15 mouse cellular contexts compared by ENCODE assay signal in the genomic region with DNA sequence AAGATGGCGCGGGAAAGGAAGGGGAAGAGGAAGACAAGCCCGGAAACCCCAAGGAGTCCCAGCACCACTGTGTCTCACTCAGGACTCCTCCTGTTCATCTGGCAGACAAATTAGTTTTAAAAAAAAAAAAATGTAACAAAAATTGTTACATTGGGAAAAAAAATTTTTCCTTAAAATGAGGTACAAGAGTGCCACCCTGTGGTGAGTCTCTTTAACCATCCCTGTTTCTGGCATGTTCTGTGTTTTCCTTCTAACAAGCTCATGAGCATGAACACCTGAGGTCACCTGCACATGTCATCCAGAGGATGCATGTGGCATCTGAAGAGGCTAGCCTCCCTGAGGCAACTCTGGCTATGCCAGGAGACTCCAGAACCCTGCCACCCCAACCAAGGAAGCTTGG. TPM values are rescaled to one million over a fixed set of nuclear protein-coding genes. Genes with fewer than 3 reads are reported as not detected.
DNase-seq lines count a peak whose midpoint lies in the region; ATAC-seq and TF ChIP-seq lines count a peak whose summit lies in the region.
"Had no signal": no experiment of that assay in that cellular context is flagged by ENCODE, and none has a peak within 500 bp of the region (broad histone marks: within the 10 kb centered on the region; RNA-seq: fewer than 3 reads in every experiment).

No protein-coding gene starts in this region.

- DNase-seq in embryo, embryonic 11 days: peak; percentile 30
- no peak for DNase-seq in embryo, embryonic 10 days (ENCODE audit: low spot score)
- DNase-seq in layer of hippocampus, adult 2 months (ENCODE audit: low spot score in 2 of 2): no peak
- no peak for DNase-seq in layer of hippocampus, adult 9-10 months (ENCODE audit: low spot score)
- DNase-seq in 416B (ENCODE audit: low read depth) (peak; percentile 26), Patski (ENCODE audit: low read depth, low spot score) (no peak)
- DNase-seq in right cerebral cortex, postnatal 14 days: no peak
- DNase-seq: cerebellum, postnatal 36 days; liver, embryonic 13.5 days; lung, postnatal 36 days had no signal

- H3K27ac ChIP-seq in layer of hippocampus, adult 2 months: no peak overlapping the region; the same call in 1 of the 2 replicates
- H3K27ac ChIP-seq in liver, embryonic 12.5 days: no peak overlapping the region
- H3K27ac ChIP-seq: hindbrain, embryonic 15.5 days; liver, embryonic 13.5 days; neural tube, embryonic 12.5 days had no signal

- no peak for ATAC-seq in Patski
- ATAC-seq in liver, embryonic 12.5 days: no peak
- ATAC-seq: midbrain, embryonic 16.5 days had no signal

- no peaks in the 10 kb centered on the region for H3K4me1 ChIP-seq in liver, embryonic 12.5 days
- H3K4me1 ChIP-seq: hindbrain, embryonic 15.5 days; liver, embryonic 13.5 days; neural tube, embryonic 12.5 days had no signal

- no peak overlapping the region for H3K4me3 ChIP-seq in layer of hippocampus, adult 2 months
- H3K4me3 ChIP-seq in liver, embryonic 12.5 days: no peak overlapping the region
- H3K4me3 ChIP-seq: erythroblast, embryonic 14.5 days; hindbrain, embryonic 15.5 days; liver, embryonic 13.5 days; neural tube, embryonic 12.5 days had no signal

- no peaks in the 10 kb centered on the region for H3K9me3 ChIP-seq in liver, embryonic 12.5 days (replicated peaks)
- H3K9me3 ChIP-seq: hindbrain, embryonic 15.5 days; liver, embryonic 13.5 days; neural tube, embryonic 12.5 days had no signal

- CTCF ChIA-PET in Patski (lab: Charles Lee): interaction anchor here (1.1 to 2.8 kb wide), 6 partner anchors 10 to 1358 kb away, joined by 3 to 15 read pairs (median 4); a partner anchor contains a TSS

- H3K9ac ChIP-seq in liver, embryonic 12.5 days: no peak overlapping the region
- H3K9ac ChIP-seq: hindbrain, embryonic 15.5 days; liver, embryonic 13.5 days; neural tube, embryonic 12.5 days had no signal

- peak; percentile 73 for TF ChIP-seq CTCF in layer of hippocampus, adult 2 months (conservative IDR thresholded peaks at IDR 0.05)
- peak; percentile 45 for TF ChIP-seq CTCF in Patski (IDR thresholded peaks at IDR 0.05)

- H3K4me2 ChIP-seq in liver, embryonic 12.5 days: no peak overlapping the region
- H3K4me2 ChIP-seq: hindbrain, embryonic 15.5 days; liver, embryonic 13.5 days; neural tube, embryonic 12.5 days had no signal

- POLR2A ChIA-PET in Patski (lab: Charles Lee): interaction anchor here (0.6 kb wide), 1 partner anchor 1534 kb away, joined by 3 read pairs; no protein-coding TSS in a partner anchor

- in situ Hi-C loops in Patski (cut with MboI; ENCODE audit: low pct_unique_long_range_greater_than_20kb): loop anchor here (25.0 kb wide), 1 partner anchor 377 kb away; a partner anchor contains a TSS

- no peaks in the 10 kb centered on the region for H3K27me3 ChIP-seq in Patski
- H3K27me3 ChIP-seq in liver, embryonic 12.5 days (replicated peaks): no peaks in the 10 kb centered on the region
- H3K27me3 ChIP-seq: hindbrain, embryonic 15.5 days; liver, embryonic 13.5 days; neural tube, embryonic 12.5 days had no signal

- H3K36me3 ChIP-seq in liver, embryonic 12.5 days: peaks cover 10% of the 10 kb centered on the region; the same call in 1 of the 2 replicates
- H3K36me3 ChIP-seq: liver, embryonic 13.5 days had no signal

- 89% methylated on average over 3 of the region's 3 CpGs for WGBS in liver, embryonic 12.5 days (ENCODE audit: insufficient replicate concordance)

RNA-seq across cellular contexts. Expression of a gene that starts 10.9 kb away (rescaled TPM):
- total RNA-seq in layer of hippocampus, adult 2 months (2021): 10 to 100 TPM; 62.2 to 62.8 TPM
- 45.3 TPM for polyA plus RNA-seq in Patski (2021)
- polyA plus RNA-seq in liver, embryonic 12.5 days (2016; fragmentation: Nextera tagmentation; extraction: Ambion mirVana): 24.9 and 26.9 TPM in 2 replicates

RNA-seq across cellular contexts. Expression of a gene that starts 11.0 kb away (rescaled TPM):
- 10 to 100 TPM; 49.6 to 52.4 TPM for total RNA-seq in layer of hippocampus, adult 2 months (2021)
- 18.3 TPM for polyA plus RNA-seq in Patski (2021)
- 3.7 and 4.3 TPM in 2 replicates for polyA plus RNA-seq in liver, embryonic 12.5 days (2016; fragmentation: Nextera tagmentation; extraction: Ambion mirVana)

Comparison
In these comparisons a context has a peak if more than half of its experiments do, and no peak if none do; other contexts are left out.
1. DNase-seq: peak in embryo, embryonic 11 days (single experiment) and 416B (single experiment); none in embryo, embryonic 10 days (single experiment), layer of hippocampus, adult 2 months (0 of 2), layer of hippocampus, adult 9-10 months (single experiment), Patski (single experiment) and right cerebral cortex, postnatal 14 days (single experiment).